Mouse (Mus musculus): Measurements from ENCODE around the gene Ryr2.

GRCm38 (mm10) chr13:12055913-12056312 is 50.8 kb downstream of the Ryr2 start:
- TF ChIP-seq ZNF384 (IDR thresholded peaks at IDR 0.05; ENCODE audit: low read depth, low read length): no peak
- no peak for TF ChIP-seq CHD2 (IDR thresholded peaks at IDR 0.05; ENCODE audit: low read depth, low read length)
